Mouse (Mus musculus): ENCODE data around the gene Ldb2.

The Ldb2 gene

GRCm38 (mm10) chr5:44654403-44654802 lies 145.1 kb downstream of the Ldb2 start:
- in situ Hi-C loops (cut with MboI; ENCODE audit: unreplicated experiment in 2 of 2) = no loop called here

- in situ Hi-C loops (cut with MboI; ENCODE audit: unreplicated experiment in 2 of 2) = no loop called here
Observed at GRCm38 (mm10) chr5:44646842-44647190, 152.7 kb downstream of the Ldb2 start.

- in situ Hi-C loops (cut with MboI; ENCODE audit: unreplicated experiment in 2 of 2) = no loop called here
Observed at GRCm38 (mm10) chr5:44645952-44646841, 153.3 kb downstream of the Ldb2 start.

DNA sequence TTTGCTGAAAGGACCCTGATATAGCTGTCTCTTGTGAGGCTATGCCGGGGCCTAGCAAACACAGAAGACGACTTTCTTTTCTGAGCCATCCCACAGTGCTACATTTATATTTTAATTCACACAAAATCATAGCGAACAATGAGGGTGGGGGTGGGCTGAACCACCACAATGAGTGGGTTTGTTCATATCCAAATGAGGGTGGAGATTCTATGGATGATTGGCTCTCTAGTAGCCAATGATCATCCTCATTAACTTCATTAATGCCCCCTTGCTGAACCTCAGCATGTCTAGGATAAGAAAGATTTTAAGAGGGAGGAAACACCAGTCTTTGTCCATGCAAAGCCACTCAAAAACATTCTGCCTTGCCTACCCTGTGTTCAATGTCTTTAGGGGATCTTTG lies 156.4 kb downstream of the Ldb2 start:
- in situ Hi-C loops (cut with MboI; ENCODE audit: unreplicated experiment in 2 of 2) = no loop called here

DNA sequence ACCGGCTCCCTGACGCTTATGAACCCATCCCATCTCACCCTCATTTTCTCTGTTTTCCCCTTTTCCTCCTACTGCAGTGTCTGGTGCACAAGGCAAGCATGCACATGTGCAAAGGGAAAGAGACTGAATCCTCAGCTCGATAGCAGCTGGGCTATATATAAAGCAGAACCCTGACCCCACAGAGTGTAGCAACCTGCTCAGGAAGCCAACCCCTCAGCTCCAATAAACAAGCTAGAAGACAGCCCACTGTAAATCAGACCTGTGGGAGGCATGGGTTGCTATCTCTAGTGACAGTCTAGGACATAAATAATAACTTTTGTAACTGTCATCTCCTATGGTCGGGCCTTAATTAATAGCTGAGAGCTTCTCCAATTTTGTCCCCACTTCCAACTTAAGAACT lies 158.4 kb downstream of the Ldb2 start:
- in situ Hi-C loops (cut with MboI; ENCODE audit: unreplicated experiment in 2 of 2) = no loop called here

- in situ Hi-C loops (cut with MboI; ENCODE audit: unreplicated experiment in 2 of 2) = no loop called here
Observed at GRCm38 (mm10) chr5:44635546-44635945, 163.9 kb downstream of the Ldb2 start.

GRCm38 (mm10) chr5:44629034-44629625 lies 170.3 kb downstream of the Ldb2 start:
- in situ Hi-C loops (cut with MboI; ENCODE audit: unreplicated experiment in 2 of 2) = no loop called here

DNA sequence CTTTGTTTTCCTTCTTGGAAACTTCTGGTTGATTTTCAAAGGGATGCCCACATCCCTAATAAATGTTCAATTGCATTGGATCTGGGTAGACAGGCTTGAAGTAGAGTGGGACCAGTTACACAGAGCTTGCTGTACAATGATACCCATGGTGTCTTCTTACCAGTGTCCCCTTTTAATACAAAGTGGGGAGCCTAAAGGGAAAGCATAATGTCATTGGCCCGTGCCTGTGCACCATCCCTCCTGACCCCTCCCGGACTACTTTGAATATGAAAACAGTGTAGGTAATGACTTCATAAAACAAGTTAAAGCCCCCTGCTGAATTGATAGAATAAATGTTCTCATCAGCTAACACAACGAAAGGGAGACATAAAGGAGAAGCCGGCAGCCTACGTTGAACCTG lies 172.0 kb downstream of the Ldb2 start:
- in situ Hi-C loops (cut with MboI; ENCODE audit: unreplicated experiment in 2 of 2) = no loop called here

- in situ Hi-C loops (cut with MboI; ENCODE audit: unreplicated experiment in 2 of 2) = no loop called here
Observed at GRCm38 (mm10) chr5:44626885-44627284, 172.6 kb downstream of the Ldb2 start.

- in situ Hi-C loops (cut with MboI; ENCODE audit: unreplicated experiment in 2 of 2) = no loop called here
Observed at GRCm38 (mm10) chr5:44626114-44626513, 173.4 kb downstream of the Ldb2 start.

GRCm38 (mm10) chr5:44615677-44616076 lies 183.8 kb downstream of the Ldb2 start:
- in situ Hi-C loops (cut with MboI; ENCODE audit: unreplicated experiment in 2 of 2) = no loop called here

GRCm38 (mm10) chr5:44608901-44609300 lies 190.6 kb downstream of the Ldb2 start:
- in situ Hi-C loops (cut with MboI; ENCODE audit: unreplicated experiment in 2 of 2) = no loop called here

DNA sequence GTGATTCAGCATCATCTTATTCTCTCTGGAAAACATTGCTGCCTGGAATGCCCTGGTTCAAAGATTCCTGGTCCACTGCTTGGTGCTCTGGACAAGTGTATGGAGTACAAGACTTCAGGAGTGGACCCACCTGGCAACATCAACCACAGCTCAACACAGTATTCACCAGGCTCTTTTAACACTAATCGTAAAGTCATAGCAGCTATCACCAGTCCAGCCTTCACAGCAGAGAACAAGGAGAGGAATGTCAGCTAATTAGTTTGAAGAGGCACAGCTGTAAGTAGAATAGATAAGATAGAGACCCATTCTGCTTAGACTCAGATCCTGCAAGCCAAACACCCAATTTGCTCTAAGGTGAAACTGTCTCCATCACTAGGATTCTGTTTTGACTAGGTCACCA lies 198.1 kb downstream of the Ldb2 start:
- in situ Hi-C loops (cut with MboI; ENCODE audit: unreplicated experiment in 2 of 2) = no loop called here

- in situ Hi-C loops (cut with MboI; ENCODE audit: unreplicated experiment in 2 of 2) = no loop called here
Observed at GRCm38 (mm10) chr5:44593522-44594218, 205.8 kb downstream of the Ldb2 start.

- in situ Hi-C loops (cut with MboI; ENCODE audit: unreplicated experiment in 2 of 2) = no loop called here
Observed at GRCm38 (mm10) chr5:44590750-44591149, 208.7 kb downstream of the Ldb2 start.

GRCm38 (mm10) chr5:44589318-44589717 lies 210.2 kb downstream of the Ldb2 start:
- in situ Hi-C loops (cut with MboI; ENCODE audit: unreplicated experiment in 2 of 2) = no loop called here

- in situ Hi-C loops (cut with MboI; ENCODE audit: unreplicated experiment in 2 of 2) = no loop called here
Observed at GRCm38 (mm10) chr5:44586571-44586970, 212.9 kb downstream of the Ldb2 start.

DNA sequence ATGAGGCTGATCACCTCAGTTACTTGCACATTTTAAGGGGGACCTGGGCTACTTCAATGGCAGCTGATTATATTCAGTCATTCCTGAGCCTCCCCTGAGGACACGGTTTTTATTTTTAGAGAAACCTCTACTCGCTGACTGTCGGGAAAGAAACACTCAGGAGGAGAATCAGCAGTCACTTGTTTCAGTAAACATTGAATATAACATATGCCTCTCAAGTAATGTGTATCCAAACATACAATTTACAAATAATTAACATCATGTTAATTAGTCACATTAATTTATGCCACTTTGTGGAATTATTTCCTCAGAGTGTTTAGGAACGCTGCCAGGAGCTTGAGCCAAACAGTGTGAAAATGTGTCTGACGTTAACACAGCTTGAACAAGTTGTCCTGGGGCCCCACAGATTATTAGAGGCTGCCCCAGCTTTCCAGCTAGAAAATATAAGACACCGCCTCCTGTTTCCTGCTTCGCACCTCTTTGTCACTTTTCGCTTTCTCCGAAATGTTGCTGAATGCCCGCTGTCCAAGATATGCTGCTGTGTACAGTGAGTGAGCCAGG lies 219.5 kb downstream of the Ldb2 start:
- in situ Hi-C loops (cut with MboI; ENCODE audit: unreplicated experiment in 2 of 2) = no loop called here

DNA sequence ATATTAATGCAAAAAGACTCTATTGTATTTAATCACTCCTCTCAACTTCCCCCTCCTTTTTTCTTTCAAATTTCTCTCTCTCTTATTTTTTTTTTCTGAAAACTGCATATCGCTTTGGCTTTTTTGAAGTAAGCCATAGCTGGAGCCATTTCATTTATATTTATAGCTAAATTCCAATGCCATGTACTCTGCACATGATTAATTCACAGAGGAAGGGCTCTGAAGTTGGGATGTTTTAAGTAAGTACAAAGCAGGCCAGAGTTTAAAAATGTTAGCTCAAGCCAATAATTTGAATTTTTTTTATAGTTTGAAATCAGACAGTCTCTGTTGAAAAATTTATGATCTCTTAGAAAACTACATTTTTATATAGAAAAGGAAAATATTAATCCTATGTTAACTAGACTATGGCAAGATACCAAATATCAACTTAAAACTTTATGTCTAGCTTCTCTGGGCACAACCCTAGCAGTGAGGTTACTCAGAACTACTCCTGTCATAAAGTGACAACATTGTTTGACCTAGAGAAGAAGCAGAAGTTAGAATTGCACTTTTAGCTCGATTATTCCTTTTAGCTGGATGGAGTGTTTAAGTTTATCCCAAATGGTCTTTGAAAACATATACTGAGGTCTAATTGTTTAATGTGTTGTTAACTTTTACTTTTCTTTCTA lies 222.7 kb downstream of the Ldb2 start:
- in situ Hi-C loops (cut with MboI; ENCODE audit: unreplicated experiment in 2 of 2) = no loop called here

- in situ Hi-C loops (cut with MboI; ENCODE audit: unreplicated experiment in 2 of 2) = no loop called here
Observed at GRCm38 (mm10) chr5:44574681-44575080, 224.8 kb downstream of the Ldb2 start.
